Mouse (Mus musculus) liver, embryonic 13.5 days (tissue): ENCODE measurements around the gene Tbc1d17. TPM values are rescaled to one million over a fixed set of nuclear protein-coding genes. Genes with fewer than 3 reads are reported as not detected.

Source experiments
- ATAC-seq: fragments of 200-750 bp; cut with Nextera tagmentation; 2 replicates; pipeline ENCODE4 v1.8.0; 2017; ENCODE audit warnings: low read depth, mild to moderate bottlenecking, moderate number of reproducible peaks, moderate library complexity
- DNase-seq: peaks from one replicate; pipeline ENCODE4 v3.0.0; 2022
- H3K27ac ChIP-seq: fragments of 300-500 bp; sonication (generic); 2 replicates; pipeline ENCODE4 v1.5.1; 2015; ENCODE audit warnings: moderate library complexity, mild to moderate bottlenecking, inconsistent platforms
- H3K27me3 ChIP-seq: fragments of 300-500 bp; sonication (generic); 2 replicates; pipeline ENCODE4 v1.6.1; 2015; ENCODE audit warnings: mild to moderate bottlenecking, inconsistent platforms
- H3K36me3 ChIP-seq: fragments of 300-500 bp; sonication (generic); 2 replicates; pipeline ENCODE4 v1.6.1; 2015; ENCODE audit warnings: mild to moderate bottlenecking, inconsistent platforms
- H3K4me1 ChIP-seq: fragments of 300-500 bp; sonication (generic); replicated peaks from 2 replicates; pipeline ENCODE4 v1.6.1; 2015; ENCODE audit warnings: inconsistent platforms
- H3K4me2 ChIP-seq: fragments of 300-500 bp; sonication (generic); 2 replicates; pipeline ENCODE4 v1.6.1; 2015; ENCODE audit warnings: inconsistent platforms, mild to moderate bottlenecking, moderate library complexity
- H3K4me3 ChIP-seq: fragments of 300-500 bp; sonication (generic); replicated peaks from 2 replicates; pipeline ENCODE4 v1.5.1; 2015; ENCODE audit warnings: mild to moderate bottlenecking, inconsistent platforms
- H3K9ac ChIP-seq: fragments of 300-500 bp; sonication (generic); 2 replicates; pipeline ENCODE4 v1.6.1; 2015; ENCODE audit warnings: mild to moderate bottlenecking, inconsistent platforms
- H3K9me3 ChIP-seq: fragments of 300-500 bp; sonication (generic); replicated peaks from 2 replicates; pipeline ENCODE4 v1.6.1; 2016; ENCODE audit warnings: inconsistent platforms
- WGBS: fragments of 180-500 bp; shearing (Covaris S2); methylation state at CpG from one replicate; pipeline ENCODE4 v1.1.7; 2015; ENCODE audit not compliant: insufficient replicate concordance; 5-methylcytosine and 5-hydroxymethylcytosine counted together
- polyA plus RNA-seq: library from polyadenylated mRNA; unstranded; fragments of >200 nt; fragmentation: Nextera tagmentation; extraction: Ambion mirVana; gene quantifications from 2 replicates; pipeline ENCODE4 v1.2.1, GENCODE M21; 2015

Tbc1d17 gene
- 29.0 and 30.0 TPM in 2 replicates for polyA plus RNA-seq

GRCm38 (mm10) chr7:44848561-44849415 is at the start of gene Tbc1d17, which contains the start of gene Akt1s1:
TSS of gene Tbc1d17 (minus strand) at chr7:44849079.
TSS of gene Akt1s1 (plus strand) at chr7:44848991.
- DNase-seq (peak; percentile 95), ATAC-seq (peak; percentile 81)
- Histone ChIP-seq H3K27me3 (no peaks in the 10 kb centered on the region), H3K9ac (peak within 1 kb of the TSS; percentile 90), H3K27ac (peak within 1 kb of the TSS; percentile 92), H3K4me2 (peak within 1 kb of the TSS; percentile 97), H3K36me3 (peaks cover 57% of the 10 kb centered on the region), H3K4me1 (peaks cover 47% of the 10 kb centered on the region), H3K9me3 (no peaks in the 10 kb centered on the region), H3K4me3 (peak within 1 kb of the TSS; percentile 89)
- under 1% methylated on average over 54 of the region's 54 CpGs for WGBS

GRCm38 (mm10) chr7:44898607-44899006 is 49.7 kb upstream of the Tbc1d17 start:
- ATAC-seq, result peak; percentile 39
- Histone ChIP-seq H3K27me3 (no peaks in the 10 kb centered on the region), H3K4me3 (no peak overlapping the region), H3K9me3 (no peaks in the 10 kb centered on the region), H3K36me3 (peaks cover 49% of the 10 kb centered on the region), H3K4me2 (peak overlapping the region; percentile 34), H3K27ac (peak overlapping the region; percentile 37), H3K9ac (peak overlapping the region; percentile 11; the same call in 1 of the 2 replicates), H3K4me1 (peaks cover 75% of the 10 kb centered on the region)
- peak; percentile 58 for DNase-seq
- 40% methylated on average over 19 of the region's 19 CpGs for WGBS

- peaks cover 28% of the 10 kb centered on the region for H3K36me3 ChIP-seq
- H3K9me3 ChIP-seq, result no peaks in the 10 kb centered on the region
- ATAC-seq (no peak), DNase-seq (no peak)
- H3K27ac ChIP-seq, result peak overlapping the region; percentile 62
- H3K4me2 ChIP-seq, result peak overlapping the region; percentile 85
- H3K4me3 ChIP-seq, result peak overlapping the region; percentile 68
- H3K27me3 ChIP-seq, result no peaks in the 10 kb centered on the region
- WGBS, result 42% methylated on average over 10 of the region's 10 CpGs
- H3K4me1 ChIP-seq, result peaks cover 78% of the 10 kb centered on the region
- peak overlapping the region; percentile 78 for H3K9ac ChIP-seq
These were observed 47.6 kb upstream of the Tbc1d17 start for GRCm38 (mm10) chr7:44896499-44896898.

GRCm38 (mm10) chr7:44895593-44896434 is 46.9 kb upstream of the Tbc1d17 start, which contains the start of gene Fuz:
TSS of gene Fuz (plus strand) at chr7:44896079.
- H3K9ac ChIP-seq, result peak within 1 kb of the TSS; percentile 78
- peak within 1 kb of the TSS; percentile 85 for H3K4me2 ChIP-seq
- no peaks in the 10 kb centered on the region for H3K27me3 ChIP-seq
- H3K9me3 ChIP-seq, result no peaks in the 10 kb centered on the region
- ATAC-seq (peak; percentile 33), DNase-seq (peak; percentile 73)
- peak within 1 kb of the TSS; percentile 62 for H3K27ac ChIP-seq
- H3K36me3 ChIP-seq, result peaks cover 22% of the 10 kb centered on the region
- H3K4me1 ChIP-seq, result peaks cover 78% of the 10 kb centered on the region
- WGBS, result 3% methylated on average over 34 of the region's 34 CpGs
- peak within 1 kb of the TSS; percentile 68 for H3K4me3 ChIP-seq

GRCm38 (mm10) chr7:44895206-44895592 is 46.3 kb upstream of the Tbc1d17 start:
- H3K27ac ChIP-seq, result no peak overlapping the region
- no peaks in the 10 kb centered on the region for H3K27me3 ChIP-seq
- peak overlapping the region; percentile 68 for H3K4me3 ChIP-seq
- 82% methylated on average over 7 of the region's 7 CpGs for WGBS
- peaks cover 22% of the 10 kb centered on the region for H3K36me3 ChIP-seq
- peak overlapping the region; percentile 78; the same call in 1 of the 2 replicates for H3K9ac ChIP-seq
- peaks cover 78% of the 10 kb centered on the region for H3K4me1 ChIP-seq
- no peak for DNase-seq
- H3K9me3 ChIP-seq, result no peaks in the 10 kb centered on the region
- ATAC-seq, result no peak
- H3K4me2 ChIP-seq, result peak overlapping the region; percentile 85

GRCm38 (mm10) chr7:44894175-44894574 is 45.3 kb upstream of the Tbc1d17 start:
- ATAC-seq (no peak), DNase-seq (no peak)
- Histone ChIP-seq H3K4me3 (no peak overlapping the region), H3K27me3 (no peaks in the 10 kb centered on the region), H3K9me3 (no peaks in the 10 kb centered on the region), H3K9ac (no peak overlapping the region), H3K27ac (no peak overlapping the region), H3K4me2 (no peak overlapping the region), H3K4me1 (peaks cover 76% of the 10 kb centered on the region), H3K36me3 (peaks cover 15% of the 10 kb centered on the region)
- WGBS, result 68% methylated on average over 3 of the region's 3 CpGs

- peak overlapping the region; percentile 86 for H3K4me3 ChIP-seq
- DNase-seq, result no peak
These were observed 44.3 kb upstream of the Tbc1d17 start for GRCm38 (mm10) chr7:44893197-44893596.

GRCm38 (mm10) chr7:44892276-44892921 is 43.5 kb upstream of the Tbc1d17 start, which contains the start of gene Med25:
TSS of gene Med25 (minus strand) at chr7:44892712.
- peak; percentile 75 for ATAC-seq
- peaks cover 21% of the 10 kb centered on the region for H3K36me3 ChIP-seq
- peak within 1 kb of the TSS; percentile 89 for H3K9ac ChIP-seq
- under 1% methylated on average over 56 of the region's 56 CpGs for WGBS
- H3K27ac ChIP-seq, result peak within 1 kb of the TSS; percentile 91
- H3K4me2 ChIP-seq, result peak within 1 kb of the TSS; percentile 90
- no peaks in the 10 kb centered on the region for H3K27me3 ChIP-seq
- DNase-seq, result peak; percentile 83
- peak within 1 kb of the TSS; percentile 86 for H3K4me3 ChIP-seq
- peaks cover 75% of the 10 kb centered on the region for H3K4me1 ChIP-seq
- no peaks in the 10 kb centered on the region for H3K9me3 ChIP-seq

More at GRCm38 (mm10) chr7:44893197-44893596, 44.3 kb upstream of the Tbc1d17 start:
- no peak for ATAC-seq
- Histone ChIP-seq H3K27me3 (no peaks in the 10 kb centered on the region), H3K4me2 (peak overlapping the region; percentile 90), H3K36me3 (peaks cover 20% of the 10 kb centered on the region), H3K27ac (peak overlapping the region; percentile 50), H3K4me1 (peaks cover 76% of the 10 kb centered on the region), H3K9me3 (no peaks in the 10 kb centered on the region), H3K9ac (no peak overlapping the region)
- 44% methylated on average over 8 of the region's 8 CpGs for WGBS

- peak overlapping the region; percentile 91 for H3K27ac ChIP-seq
- no peaks in the 10 kb centered on the region for H3K27me3 ChIP-seq
- H3K4me1 ChIP-seq, result peaks cover 72% of the 10 kb centered on the region
- 15% methylated on average over 6 of the region's 6 CpGs for whole genome bisulfite sequencing
- H3K4me3 ChIP-seq, result peak overlapping the region; percentile 86
- ATAC-seq (no peak), DNase-seq (no peak)
- H3K36me3 ChIP-seq, result peaks cover 25% of the 10 kb centered on the region
- H3K9me3 ChIP-seq, result no peaks in the 10 kb centered on the region
- peak overlapping the region; percentile 90 for H3K4me2 ChIP-seq
- H3K9ac ChIP-seq, result peak overlapping the region; percentile 89
These were observed 42.7 kb upstream of the Tbc1d17 start for GRCm38 (mm10) chr7:44891611-44892010.

- ATAC-seq (no peak), DNase-seq (no peak)
- Histone ChIP-seq H3K4me1 (peaks cover 70% of the 10 kb centered on the region), H3K9ac (peak overlapping the region; percentile 89), H3K27ac (peak overlapping the region; percentile 29), H3K9me3 (no peaks in the 10 kb centered on the region), H3K4me3 (peak overlapping the region; percentile 86), H3K36me3 (peaks cover 33% of the 10 kb centered on the region), H3K27me3 (no peaks in the 10 kb centered on the region), H3K4me2 (peak overlapping the region; percentile 90)
- 73% methylated on average over 4 of the region's 4 CpGs for WGBS
These were observed 41.9 kb upstream of the Tbc1d17 start for GRCm38 (mm10) chr7:44890737-44891136.
